Mouse (Mus musculus): ENCODE measurements at regions not wholly inside any gene's neighbourhood (a gene's known extent, or its start where the extent isn't known, plus 50 kb on each side); places are given as distances from the start of the nearest gene placed in this dataset.

DNA sequence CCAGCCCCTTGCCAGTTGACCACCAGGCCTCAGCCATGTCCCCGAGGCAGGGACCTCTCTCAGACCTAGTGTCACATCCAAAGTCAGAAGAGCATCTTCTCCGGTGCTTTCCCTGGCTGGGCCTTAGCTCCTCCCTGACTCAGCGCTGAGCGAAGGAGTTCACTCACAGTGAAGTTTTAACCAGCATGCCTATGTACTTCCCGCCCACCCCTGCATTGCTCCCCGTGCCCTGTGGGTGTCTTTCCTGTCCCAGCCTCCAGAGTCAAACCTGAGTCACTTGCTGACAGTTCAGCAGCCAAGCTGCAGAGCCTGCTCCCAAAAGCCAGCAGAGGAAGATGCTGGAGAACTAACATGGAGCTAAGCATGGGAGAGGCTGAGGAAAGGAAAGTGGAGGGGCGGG is 55.6 kb upstream of the Unc5a start:
- DNase-seq (ENCODE audit: extremely low read depth, insufficient read length, low spot score) = no peak

DNA sequence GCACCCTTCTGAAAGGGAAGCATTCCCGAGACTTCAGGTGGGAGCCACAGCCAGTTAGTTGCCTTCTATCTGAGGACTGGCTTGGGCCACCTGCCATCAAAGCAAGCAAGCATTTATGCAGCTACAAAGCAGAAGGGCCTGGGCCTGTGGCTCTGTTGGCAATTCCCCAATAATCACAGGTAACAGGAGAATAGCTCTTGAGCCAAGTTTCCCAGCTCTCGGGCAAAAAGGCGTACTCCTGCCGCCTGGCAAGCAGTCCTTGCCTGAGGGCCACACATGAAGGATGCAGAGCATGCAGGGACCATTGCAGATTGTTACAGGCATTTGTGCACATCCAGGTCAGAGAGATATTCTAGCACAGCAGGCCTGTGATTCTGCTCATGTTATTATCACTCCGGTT is 53.2 kb upstream of the Unc5a start:
- no peak for DNase-seq (ENCODE audit: extremely low read depth, insufficient read length, low spot score)
